Mouse (Mus musculus): Measurements from ENCODE around the gene Adora2a. TPM values are rescaled to one million over a fixed set of nuclear protein-coding genes. Genes with fewer than 3 reads are reported as not detected.
"Not testable (repeated sequence)": the region's sequence is repeated elsewhere in the genome, so short reads cannot be mapped to it uniquely, and the experiment has no call there.

Gene Adora2a
- polyA plus RNA-seq (2016; fragmentation: Nextera tagmentation; extraction: Ambion mirVana): 1.5 and 2.3 TPM in 2 replicates

- H3K4me3 ChIP-seq: peak within 1 kb of the TSS; percentile 60
- 3% methylated on average over 4 of the region's 4 CpGs for WGBS
- peaks cover 34% of the 10 kb centered on the region for H3K4me1 ChIP-seq
- peaks cover 16% of the 10 kb centered on the region for H3K36me3 ChIP-seq (replicated peaks)
- H3K27me3 ChIP-seq (replicated peaks; ENCODE audit: low read depth, poor library complexity, severe bottlenecking): peaks cover 51% of the 10 kb centered on the region
- no peak for DNase-seq (ENCODE audit: low spot score)
- no peaks in the 10 kb centered on the region for H3K9me3 ChIP-seq
- peak within 1 kb of the TSS; percentile 76 for H3K27ac ChIP-seq (replicated peaks)
Observed at GRCm38 (mm10) chr10:75316872-75316907, at the start of gene Adora2a. Adora2a (plus strand) TSS chr10:75316877.

GRCm38 (mm10) chr10:75273020-75273419, 43.7 kb upstream of the Adora2a start:
- Histone ChIP-seq H3K36me3 (replicated peaks) (peaks cover 76% of the 10 kb centered on the region), H3K27me3 (replicated peaks; ENCODE audit: low read depth, poor library complexity, severe bottlenecking) (no peaks in the 10 kb centered on the region), H3K27ac (replicated peaks) (no peak overlapping the region), H3K4me1 (no peaks in the 10 kb centered on the region), H3K4me3 (no peak overlapping the region), H3K9me3 (no peaks in the 10 kb centered on the region)
- no peak for DNase-seq (ENCODE audit: low spot score)
- WGBS: 88% methylated on average over 4 of the region's 4 CpGs

GRCm38 (mm10) chr10:75276427-75277013, 40.2 kb upstream of the Adora2a start:
- Histone ChIP-seq H3K4me3 (no peak overlapping the region), H3K27me3 (replicated peaks; ENCODE audit: low read depth, poor library complexity, severe bottlenecking) (no peaks in the 10 kb centered on the region), H3K4me1 (no peaks in the 10 kb centered on the region), H3K27ac (replicated peaks) (no peak overlapping the region), H3K36me3 (replicated peaks) (peaks cover 71% of the 10 kb centered on the region), H3K9me3 (no peaks in the 10 kb centered on the region)
- no peak for DNase-seq (ENCODE audit: low spot score)
- WGBS: 94% methylated on average over 12 of the region's 12 CpGs

- Histone ChIP-seq H3K9me3 (no peaks in the 10 kb centered on the region), H3K36me3 (replicated peaks) (peaks cover 73% of the 10 kb centered on the region), H3K27ac (replicated peaks) (no peak overlapping the region), H3K4me1 (no peaks in the 10 kb centered on the region), H3K27me3 (replicated peaks; ENCODE audit: low read depth, poor library complexity, severe bottlenecking) (no peaks in the 10 kb centered on the region), H3K4me3 (no peak overlapping the region)
- WGBS: 71% methylated on average over 1 of the region's 1 CpGs
- no peak for DNase-seq (ENCODE audit: low spot score)
Observed at GRCm38 (mm10) chr10:75277501-75277900, 39.2 kb upstream of the Adora2a start.

- Histone ChIP-seq H3K27ac (replicated peaks) (no peak overlapping the region), H3K4me1 (no peaks in the 10 kb centered on the region), H3K27me3 (replicated peaks; ENCODE audit: low read depth, poor library complexity, severe bottlenecking) (no peaks in the 10 kb centered on the region), H3K36me3 (replicated peaks) (peaks cover 64% of the 10 kb centered on the region), H3K9me3 (no peaks in the 10 kb centered on the region), H3K4me3 (no peak overlapping the region)
- no peak for DNase-seq (ENCODE audit: low spot score)
- 94% methylated on average over 5 of the region's 5 CpGs for WGBS
Observed at GRCm38 (mm10) chr10:75282648-75283047, 34.0 kb upstream of the Adora2a start.

GRCm38 (mm10) chr10:75283821-75284220, 32.9 kb upstream of the Adora2a start:
- Histone ChIP-seq H3K27ac (replicated peaks) (no peak overlapping the region), H3K27me3 (replicated peaks; ENCODE audit: low read depth, poor library complexity, severe bottlenecking) (no peaks in the 10 kb centered on the region), H3K4me1 (no peaks in the 10 kb centered on the region), H3K9me3 (no peaks in the 10 kb centered on the region), H3K36me3 (replicated peaks) (peaks cover 59% of the 10 kb centered on the region), H3K4me3 (no peak overlapping the region)
- 94% methylated on average over 3 of the region's 3 CpGs for WGBS
- DNase-seq (ENCODE audit: low spot score): no peak

- WGBS: 84% methylated on average over 7 of the region's 7 CpGs
- H3K27me3 ChIP-seq (replicated peaks; ENCODE audit: low read depth, poor library complexity, severe bottlenecking): no peaks in the 10 kb centered on the region
- no peak for DNase-seq (ENCODE audit: low spot score)
- H3K4me3 ChIP-seq: no peak overlapping the region
- no peaks in the 10 kb centered on the region for H3K4me1 ChIP-seq
- peaks cover 47% of the 10 kb centered on the region for H3K36me3 ChIP-seq (replicated peaks)
- no peak overlapping the region for H3K27ac ChIP-seq (replicated peaks)
- H3K9me3 ChIP-seq: no peaks in the 10 kb centered on the region
Observed at GRCm38 (mm10) chr10:75288579-75288978, 28.1 kb upstream of the Adora2a start.

GRCm38 (mm10) chr10:75289392-75289791, 27.3 kb upstream of the Adora2a start:
- no peaks in the 10 kb centered on the region for H3K27me3 ChIP-seq (replicated peaks; ENCODE audit: low read depth, poor library complexity, severe bottlenecking)
- no peak overlapping the region for H3K4me3 ChIP-seq
- no peaks in the 10 kb centered on the region for H3K9me3 ChIP-seq
- H3K27ac ChIP-seq (replicated peaks): no peak overlapping the region
- no peak for DNase-seq (ENCODE audit: low spot score)
- H3K4me1 ChIP-seq: peaks cover 5% of the 10 kb centered on the region; the same call in 1 of the 2 replicates
- 76% methylated on average over 4 of the region's 4 CpGs for WGBS
- peaks cover 43% of the 10 kb centered on the region for H3K36me3 ChIP-seq (replicated peaks)

GRCm38 (mm10) chr10:75290650-75291049, 26.0 kb upstream of the Adora2a start:
- Histone ChIP-seq H3K36me3 (replicated peaks) (peaks cover 33% of the 10 kb centered on the region), H3K4me1 (peaks cover 17% of the 10 kb centered on the region), H3K9me3 (no peaks in the 10 kb centered on the region), H3K27me3 (replicated peaks; ENCODE audit: low read depth, poor library complexity, severe bottlenecking) (no peaks in the 10 kb centered on the region), H3K4me3 (no peak overlapping the region), H3K27ac (replicated peaks) (no peak overlapping the region)
- no peak for DNase-seq (ENCODE audit: low spot score)
- 91% methylated on average over 5 of the region's 5 CpGs for WGBS

GRCm38 (mm10) chr10:75291338-75291737, 25.3 kb upstream of the Adora2a start:
- Histone ChIP-seq H3K9me3 (no peaks in the 10 kb centered on the region), H3K4me1 (peaks cover 19% of the 10 kb centered on the region), H3K27ac (replicated peaks) (no peak overlapping the region), H3K4me3 (no peak overlapping the region), H3K36me3 (replicated peaks) (peaks cover 39% of the 10 kb centered on the region), H3K27me3 (replicated peaks; ENCODE audit: low read depth, poor library complexity, severe bottlenecking) (no peaks in the 10 kb centered on the region)
- 83% methylated on average over 1 of the region's 1 CpGs for WGBS
- DNase-seq (ENCODE audit: low spot score): no peak

- not testable (repeated sequence) for H3K4me3 ChIP-seq; H3K27ac ChIP-seq (replicated peaks); H3K9me3 ChIP-seq; H3K27me3 ChIP-seq (replicated peaks; ENCODE audit: low read depth, poor library complexity, severe bottlenecking); DNase-seq (ENCODE audit: low spot score)
- Histone ChIP-seq H3K36me3 (replicated peaks) (peaks cover 42% of the 10 kb centered on the region), H3K4me1 (peaks cover 19% of the 10 kb centered on the region)
- WGBS: 91% methylated on average over 8 of the region's 8 CpGs
Observed at GRCm38 (mm10) chr10:75292206-75292605, 24.5 kb upstream of the Adora2a start.

GRCm38 (mm10) chr10:75293288-75293687, 23.4 kb upstream of the Adora2a start:
- H3K27ac ChIP-seq (replicated peaks): no peak overlapping the region
- H3K27me3 ChIP-seq (replicated peaks; ENCODE audit: low read depth, poor library complexity, severe bottlenecking): no peaks in the 10 kb centered on the region
- H3K9me3 ChIP-seq: no peaks in the 10 kb centered on the region
- peaks cover 52% of the 10 kb centered on the region for H3K36me3 ChIP-seq (replicated peaks)
- 82% methylated on average over 3 of the region's 3 CpGs for WGBS
- peaks cover 19% of the 10 kb centered on the region for H3K4me1 ChIP-seq
- H3K4me3 ChIP-seq: no peak overlapping the region
- DNase-seq (ENCODE audit: low spot score): no peak

GRCm38 (mm10) chr10:75294362-75294761, 22.3 kb upstream of the Adora2a start:
- 65% methylated on average over 4 of the region's 4 CpGs for WGBS
- H3K4me3 ChIP-seq: no peak overlapping the region

GRCm38 (mm10) chr10:75294926-75295325, 21.8 kb upstream of the Adora2a start:
- Histone ChIP-seq H3K4me1 (peaks cover 19% of the 10 kb centered on the region), H3K27ac (replicated peaks) (no peak overlapping the region), H3K27me3 (replicated peaks; ENCODE audit: low read depth, poor library complexity, severe bottlenecking) (no peaks in the 10 kb centered on the region), H3K36me3 (replicated peaks) (peaks cover 48% of the 10 kb centered on the region), H3K9me3 (no peaks in the 10 kb centered on the region), H3K4me3 (no peak overlapping the region)
- DNase-seq (ENCODE audit: low spot score): no peak
- 61% methylated on average over 4 of the region's 4 CpGs for WGBS

More at GRCm38 (mm10) chr10:75294362-75294761, 22.3 kb upstream of the Adora2a start:
- H3K9me3 ChIP-seq: no peaks in the 10 kb centered on the region
- DNase-seq (ENCODE audit: low spot score): no peak
- peaks cover 19% of the 10 kb centered on the region for H3K4me1 ChIP-seq
- no peaks in the 10 kb centered on the region for H3K27me3 ChIP-seq (replicated peaks; ENCODE audit: low read depth, poor library complexity, severe bottlenecking)
- peaks cover 52% of the 10 kb centered on the region for H3K36me3 ChIP-seq (replicated peaks)
- no peak overlapping the region for H3K27ac ChIP-seq (replicated peaks)
